Mouse (Mus musculus): Measurements from ENCODE around the gene Cic. TPM values are rescaled to one million over a fixed set of nuclear protein-coding genes. Genes with fewer than 3 reads are reported as not detected.
"Not testable (repeated sequence)": the region's sequence is repeated elsewhere in the genome, so short reads cannot be mapped to it uniquely, and the experiment has no call there.

Cic gene
- polyA plus RNA-seq, 1 experiment from 2014 or later: 53.2 TPM

- Histone ChIP-seq H3K27ac (replicated peaks) (no peak overlapping the region), H3K4me2 (replicated peaks) (no peak overlapping the region), H3K4me1 (peaks cover 12% of the 10 kb centered on the region), H3K4me3 (no peak overlapping the region), H3K36me3 (no peaks in the 10 kb centered on the region), H3K9me3 (no peaks in the 10 kb centered on the region), H3K9ac (replicated peaks) (no peak overlapping the region), H3K27me3 (peaks cover 27% of the 10 kb centered on the region)
- ATAC-seq (replicated peaks): no peak
- WGBS: 71% methylated on average over 17 of the region's 17 CpGs
These were observed 41.3 kb downstream of the Cic start for GRCm38 (mm10) chr7:25308702-25309318.

GRCm38 (mm10) chr7:25309425-25309824 is 41.9 kb downstream of the Cic start:
- Histone ChIP-seq H3K4me3 (no peak overlapping the region), H3K9me3 (no peaks in the 10 kb centered on the region), H3K4me2 (replicated peaks) (no peak overlapping the region), H3K4me1 (peaks cover 13% of the 10 kb centered on the region), H3K27me3 (peaks cover 33% of the 10 kb centered on the region), H3K36me3 (no peaks in the 10 kb centered on the region), H3K9ac (replicated peaks) (no peak overlapping the region), H3K27ac (replicated peaks) (no peak overlapping the region)
- 88% methylated on average over 9 of the region's 9 CpGs for WGBS
- ATAC-seq (replicated peaks): no peak

- peaks cover 21% of the 10 kb centered on the region for H3K4me1 ChIP-seq
- no peak overlapping the region for H3K4me3 ChIP-seq
- no peak overlapping the region for H3K27ac ChIP-seq (replicated peaks)
- ATAC-seq (replicated peaks): no peak
- H3K9me3 ChIP-seq: no peaks in the 10 kb centered on the region
- 80% methylated on average over 11 of the region's 11 CpGs for WGBS
- peaks cover 42% of the 10 kb centered on the region for H3K27me3 ChIP-seq
- no peak overlapping the region for H3K9ac ChIP-seq (replicated peaks)
- H3K36me3 ChIP-seq: no peaks in the 10 kb centered on the region
- H3K4me2 ChIP-seq (replicated peaks): no peak overlapping the region
These were observed 43.7 kb downstream of the Cic start for GRCm38 (mm10) chr7:25311193-25311592.

GRCm38 (mm10) chr7:25313325-25313724 is 45.8 kb downstream of the Cic start:
- H3K9ac ChIP-seq (replicated peaks): no peak overlapping the region
- H3K4me1 ChIP-seq: peaks cover 29% of the 10 kb centered on the region
- no peak overlapping the region for H3K4me3 ChIP-seq
- no peak for ATAC-seq (replicated peaks)
- H3K27ac ChIP-seq (replicated peaks): no peak overlapping the region
- H3K36me3 ChIP-seq: no peaks in the 10 kb centered on the region
- 35% methylated on average over 7 of the region's 7 CpGs for WGBS
- no peak overlapping the region for H3K4me2 ChIP-seq (replicated peaks)
- no peaks in the 10 kb centered on the region for H3K9me3 ChIP-seq
- H3K27me3 ChIP-seq: peaks cover 42% of the 10 kb centered on the region

- Histone ChIP-seq H3K36me3 (no peaks in the 10 kb centered on the region), H3K9ac (replicated peaks) (peak overlapping the region; percentile 37), H3K4me1 (peaks cover 35% of the 10 kb centered on the region), H3K4me3 (peak overlapping the region; percentile 73), H3K9me3 (no peaks in the 10 kb centered on the region), H3K27ac (replicated peaks) (no peak overlapping the region), H3K4me2 (replicated peaks) (peak overlapping the region; percentile 68), H3K27me3 (peaks cover 42% of the 10 kb centered on the region)
- no peak for ATAC-seq (replicated peaks)
- WGBS: 2% methylated on average over 40 of the region's 51 CpGs
These were observed 47.3 kb downstream of the Cic start for GRCm38 (mm10) chr7:25314606-25315305.

- H3K9ac ChIP-seq (replicated peaks): peak overlapping the region; percentile 37
- ATAC-seq (replicated peaks): no peak
- H3K4me3 ChIP-seq: peak overlapping the region; percentile 73
- H3K4me2 ChIP-seq (replicated peaks): peak overlapping the region; percentile 68
- H3K36me3 ChIP-seq: no peaks in the 10 kb centered on the region
- H3K9me3 ChIP-seq: no peaks in the 10 kb centered on the region
- WGBS: 1% methylated on average over 68 of the region's 69 CpGs
- peak overlapping the region; percentile 88; the same call in 1 of the 2 replicates for H3K27ac ChIP-seq (replicated peaks)
- H3K4me1 ChIP-seq: peaks cover 35% of the 10 kb centered on the region
- peaks cover 42% of the 10 kb centered on the region for H3K27me3 ChIP-seq
These were observed 48.0 kb downstream of the Cic start for GRCm38 (mm10) chr7:25315306-25316041.

- H3K4me1 ChIP-seq: peaks cover 41% of the 10 kb centered on the region
- peak; percentile 98 for ATAC-seq (replicated peaks)
- no peaks in the 10 kb centered on the region for H3K36me3 ChIP-seq
- peak within 1 kb of the TSS; percentile 91 for H3K4me2 ChIP-seq (replicated peaks)
- no peaks in the 10 kb centered on the region for H3K9me3 ChIP-seq
- peaks cover 33% of the 10 kb centered on the region for H3K27me3 ChIP-seq
- peak within 1 kb of the TSS; percentile 79 for H3K9ac ChIP-seq (replicated peaks)
- WGBS: under 1% methylated on average over 52 of the region's 52 CpGs
- peak within 1 kb of the TSS; percentile 88 for H3K27ac ChIP-seq (replicated peaks)
- H3K4me3 ChIP-seq: peak within 1 kb of the TSS; percentile 73
These were observed 49.3 kb downstream of the Cic start, which contains the start of gene Megf8 for GRCm38 (mm10) chr7:25316532-25317445. TSS of gene Megf8 (plus strand) at chr7:25317164.

GRCm38 (mm10) chr7:25317446-25317999 is 50.0 kb downstream of the Cic start:
- H3K4me1 ChIP-seq: peaks cover 46% of the 10 kb centered on the region
- 12% methylated on average over 21 of the region's 21 CpGs for WGBS
- peak overlapping the region; percentile 79 for H3K9ac ChIP-seq (replicated peaks)
- peak overlapping the region; percentile 88 for H3K27ac ChIP-seq (replicated peaks)
- peaks cover 27% of the 10 kb centered on the region for H3K27me3 ChIP-seq
- H3K9me3 ChIP-seq: no peaks in the 10 kb centered on the region
- H3K36me3 ChIP-seq: no peaks in the 10 kb centered on the region
- ATAC-seq (replicated peaks): 0 out of 2 replicates have a peak, but pooled peaks have one; percentile 1
- H3K4me3 ChIP-seq: peak overlapping the region; percentile 73
- peak overlapping the region; percentile 91 for H3K4me2 ChIP-seq (replicated peaks)

GRCm38 (mm10) chr7:25322058-25322484 is 54.6 kb downstream of the Cic start:
- 6% methylated on average over 6 of the region's 6 CpGs for WGBS
- Histone ChIP-seq H3K27ac (replicated peaks) (peak overlapping the region; percentile 13; the same call in 1 of the 2 replicates), H3K36me3 (no peaks in the 10 kb centered on the region), H3K27me3 (no peaks in the 10 kb centered on the region), H3K9me3 (no peaks in the 10 kb centered on the region), H3K4me1 (peaks cover 27% of the 10 kb centered on the region), H3K4me3 (no peak overlapping the region), H3K9ac (replicated peaks) (0 out of 2 replicates have a peak overlapping the region, but pooled peaks have one; percentile 9), H3K4me2 (replicated peaks) (no peak overlapping the region)
- ATAC-seq (replicated peaks): no peak

- 91% methylated on average over 2 of the region's 2 CpGs for WGBS
- Histone ChIP-seq H3K27ac (replicated peaks) (no peak overlapping the region), H3K4me1 (peaks cover 18% of the 10 kb centered on the region), H3K9me3 (no peaks in the 10 kb centered on the region), H3K27me3 (no peaks in the 10 kb centered on the region), H3K4me2 (replicated peaks) (no peak overlapping the region), H3K36me3 (0 out of 2 replicates have a peak, but pooled peaks cover 2% of the 10 kb centered on the region), H3K4me3 (no peak overlapping the region), H3K9ac (replicated peaks) (no peak overlapping the region)
- ATAC-seq (replicated peaks): no peak
These were observed 55.7 kb downstream of the Cic start for GRCm38 (mm10) chr7:25323219-25323618.

- not testable (repeated sequence) for H3K4me2 ChIP-seq (replicated peaks); H3K9me3 ChIP-seq; H3K4me3 ChIP-seq; H3K27me3 ChIP-seq; ATAC-seq (replicated peaks); H3K27ac ChIP-seq (replicated peaks); H3K9ac ChIP-seq (replicated peaks)
- H3K4me1 ChIP-seq: peaks cover 12% of the 10 kb centered on the region
- peaks cover 12% of the 10 kb centered on the region for H3K36me3 ChIP-seq
- WGBS: 94% methylated on average over 6 of the region's 6 CpGs
These were observed 57.9 kb downstream of the Cic start for GRCm38 (mm10) chr7:25325431-25325830.

Data from forebrain, embryonic 15.5 days (tissue).